Mouse (Mus musculus) midbrain, postnatal 0 days (tissue): Measurements from ENCODE around the gene Man1c1. TPM values are rescaled to one million over a fixed set of nuclear protein-coding genes. Genes with fewer than 3 reads are reported as not detected.

Experiments
- ATAC-seq: fragments of 200-750 bp; cut with Nextera tagmentation; 2 replicates; pipeline ENCODE4 v1.8.0; 2017; ENCODE audit warnings: moderate number of reproducible peaks, mild to moderate bottlenecking, moderate TSS enrichment, moderate library complexity; ENCODE audit not compliant: low FRiP score
- DNase-seq: peaks from one replicate; pipeline ENCODE4 v3.0.0-alpha.2; 2015; ENCODE audit warnings: low spot score
- H3K27ac ChIP-seq: fragments of 300-500 bp; sonication (generic); 2 replicates; pipeline ENCODE4 v1.5.1; 2014; ENCODE audit warnings: low read depth, mild to moderate bottlenecking, low read length, mixed read lengths
- H3K27me3 ChIP-seq: fragments of 300-500 bp; sonication (generic); 2 replicates; pipeline ENCODE4 v1.6.1; 2014; ENCODE audit warnings: low read length, control low read depth, mixed read lengths; ENCODE audit not compliant: insufficient read depth
- H3K36me3 ChIP-seq: fragments of 300-500 bp; sonication (generic); 2 replicates; pipeline ENCODE4 v1.6.1; 2014; ENCODE audit warnings: low read length, control low read depth, mixed read lengths; ENCODE audit not compliant: insufficient read depth
- H3K4me1 ChIP-seq: fragments of 300-500 bp; sonication (generic); 2 replicates; pipeline ENCODE4 v1.6.1; 2014; ENCODE audit warnings: mild to moderate bottlenecking, control low read depth, antibody characterized with exemption, low read length, mixed read lengths; ENCODE audit not compliant: insufficient read depth
- H3K4me2 ChIP-seq: fragments of 300-500 bp; sonication (generic); 2 replicates; pipeline ENCODE4 v1.6.1; 2014; ENCODE audit warnings: low read depth, mild to moderate bottlenecking, low read length, mixed read lengths; ENCODE audit not compliant: poor library complexity, severe bottlenecking
- H3K4me3 ChIP-seq: fragments of 300-500 bp; sonication (generic); 2 replicates; pipeline ENCODE4 v1.5.1; 2014; ENCODE audit warnings: low read depth, mild to moderate bottlenecking, low read length, moderate library complexity
- H3K9ac ChIP-seq: fragments of 300-500 bp; sonication (generic); replicated peaks from 2 replicates; pipeline ENCODE4 v1.6.1; 2014; ENCODE audit warnings: mild to moderate bottlenecking, low read length, moderate library complexity, mixed read lengths; ENCODE audit not compliant: poor library complexity, severe bottlenecking
- H3K9me3 ChIP-seq: fragments of 300-500 bp; sonication (generic); 2 replicates; pipeline ENCODE4 v1.6.1; 2016; ENCODE audit warnings: low read length, control low read depth
- CTCF ChIP-seq: IDR thresholded peaks from 2 replicates; pipeline ENCODE4 v1.5.1; 2016; ENCODE audit warnings: antibody characterized with exemption, mild to moderate bottlenecking
- WGBS: fragments of 180-500 bp; shearing (Covaris S2); extraction: QIAGEN DNeasy Blood & Tissue Kit; methylation state at CpG from one replicate; pipeline ENCODE4 v1.1.7; 2014; 5-methylcytosine and 5-hydroxymethylcytosine counted together
- polyA plus RNA-seq: library from polyadenylated mRNA; unstranded; fragments of >200 nt; fragmentation: Nextera tagmentation; extraction: Ambion mirVana; gene quantifications from 2 replicates; pipeline ENCODE4 v1.2.1, GENCODE M21; 2015
- total RNA-seq: library from RNA; depleted of rRNA; stranded (reverse); fragments of >200 nt; gene quantifications from 2 replicates; pipeline ENCODE4 v1.2.3, GENCODE M21; 2014

The Man1c1 gene
- total and polyA plus RNA-seq, 2 experiments from 2014 or later = 3.4 to 28.7 TPM

- ATAC-seq = no peak
- Histone ChIP-seq H3K36me3 (no peaks in the 10 kb centered on the region), H3K4me1 (no peaks in the 10 kb centered on the region), H3K27me3 (no peaks in the 10 kb centered on the region), H3K9ac (no peak overlapping the region), H3K4me3 (no peak overlapping the region), H3K4me2 (no peak overlapping the region), H3K9me3 (no peaks in the 10 kb centered on the region), H3K27ac (no peak overlapping the region)
- WGBS = 86% methylated on average over 21 of the region's 21 CpGs
- no peak for TF ChIP-seq CTCF
- no peak for DNase-seq
Observed at GRCm38 (mm10) chr4:134645042-134645948, 58.8 kb downstream of the Man1c1 start.

GRCm38 (mm10) chr4:134644410-134644809 lies 59.7 kb downstream of the Man1c1 start:
- DNase-seq (no peak), ATAC-seq (no peak)
- Histone ChIP-seq H3K36me3 (no peaks in the 10 kb centered on the region), H3K9ac (no peak overlapping the region), H3K27me3 (no peaks in the 10 kb centered on the region), H3K9me3 (no peaks in the 10 kb centered on the region), H3K4me2 (no peak overlapping the region), H3K4me3 (no peak overlapping the region), H3K4me1 (no peaks in the 10 kb centered on the region), H3K27ac (no peak overlapping the region)
- TF ChIP-seq CTCF = no peak
- WGBS = 90% methylated on average over 6 of the region's 6 CpGs

- DNase-seq (no peak), ATAC-seq (no peak)
- no peaks in the 10 kb centered on the region for H3K4me1 ChIP-seq
- no peak overlapping the region for H3K9ac ChIP-seq
- no peaks in the 10 kb centered on the region for H3K9me3 ChIP-seq
- H3K27me3 ChIP-seq = no peaks in the 10 kb centered on the region
- no peaks in the 10 kb centered on the region for H3K36me3 ChIP-seq
- H3K4me3 ChIP-seq = no peak overlapping the region
- 82% methylated on average over 30 of the region's 30 CpGs for WGBS
- TF ChIP-seq CTCF = no peak
- no peak overlapping the region for H3K27ac ChIP-seq
- H3K4me2 ChIP-seq = no peak overlapping the region
Observed at GRCm38 (mm10) chr4:134641711-134642516, 62.2 kb downstream of the Man1c1 start.

GRCm38 (mm10) chr4:134639325-134639724 lies 64.8 kb downstream of the Man1c1 start:
- Histone ChIP-seq H3K9ac (no peak overlapping the region), H3K4me1 (no peaks in the 10 kb centered on the region), H3K4me2 (no peak overlapping the region), H3K27ac (no peak overlapping the region), H3K36me3 (no peaks in the 10 kb centered on the region), H3K9me3 (no peaks in the 10 kb centered on the region), H3K27me3 (no peaks in the 10 kb centered on the region), H3K4me3 (no peak overlapping the region)
- DNase-seq (no peak), ATAC-seq (no peak)
- no peak for TF ChIP-seq CTCF
- WGBS = 88% methylated on average over 7 of the region's 7 CpGs

DNA sequence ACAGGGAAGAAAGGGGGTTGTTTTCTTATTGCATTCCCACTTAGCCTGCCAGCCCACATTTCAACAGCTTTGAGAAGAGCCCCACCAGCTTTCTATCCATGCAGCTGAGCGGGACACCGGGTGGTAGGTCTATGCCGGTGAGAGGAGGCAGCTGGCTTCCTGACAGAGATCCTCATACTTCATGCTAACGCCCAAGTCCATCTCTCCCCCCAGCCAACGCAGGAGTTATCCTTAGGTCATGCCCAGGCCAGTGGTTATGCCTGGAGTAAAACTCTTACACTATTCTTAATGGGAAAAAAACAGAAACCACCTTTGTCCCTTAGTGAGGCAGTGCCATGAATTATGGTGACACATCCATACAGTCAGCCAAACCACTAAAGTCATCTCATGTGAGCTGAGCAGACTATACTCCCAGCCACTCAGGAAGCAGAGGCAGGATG lies 66.0 kb downstream of the Man1c1 start:
- Histone ChIP-seq H3K27ac (no peak overlapping the region), H3K4me1 (no peaks in the 10 kb centered on the region), H3K4me3 (no peak overlapping the region), H3K4me2 (no peak overlapping the region), H3K27me3 (no peaks in the 10 kb centered on the region), H3K9me3 (no peaks in the 10 kb centered on the region), H3K9ac (no peak overlapping the region), H3K36me3 (no peaks in the 10 kb centered on the region)
- ATAC-seq (no peak), DNase-seq (no peak)
- no peak for TF ChIP-seq CTCF
- WGBS = 73% methylated on average over 5 of the region's 5 CpGs

- Histone ChIP-seq H3K4me1 (peaks cover 7% of the 10 kb centered on the region; the same call in 1 of the 2 replicates), H3K9me3 (no peaks in the 10 kb centered on the region), H3K27ac (no peak overlapping the region), H3K4me2 (no peak overlapping the region), H3K9ac (no peak overlapping the region), H3K36me3 (no peaks in the 10 kb centered on the region), H3K4me3 (no peak overlapping the region), H3K27me3 (no peaks in the 10 kb centered on the region)
- DNase-seq (no peak), ATAC-seq (no peak)
- no peak for TF ChIP-seq CTCF
- 63% methylated on average over 8 of the region's 8 CpGs for WGBS
Observed at GRCm38 (mm10) chr4:134636406-134636805, 67.7 kb downstream of the Man1c1 start.
